Mouse (Mus musculus): ENCODE results near the gene Prkcsh. TPM values are rescaled to one million over a fixed set of nuclear protein-coding genes. Genes with fewer than 3 reads are reported as not detected.
A peak's percentile ranks its signal among the peaks of the same experiment; 100 is the strongest.

Gene Prkcsh
- total RNA-seq, 2 experiments from 2014 or later: 110 to 114 TPM

- no peak for DNase-seq
These were observed 47.2 kb downstream of the Prkcsh start for GRCm38 (mm10) chr9:22049721-22050270.

- DNase-seq: peak; percentile 63 to 66
These were observed 47.8 kb downstream of the Prkcsh start for GRCm38 (mm10) chr9:22050351-22050889.

- DNase-seq: no peak
These were observed 48.8 kb downstream of the Prkcsh start for GRCm38 (mm10) chr9:22051161-22051957.

- DNase-seq: peak; percentile 81 to 82
These were observed 49.3 kb downstream of the Prkcsh start, which contains the start of gene Elavl3 for GRCm38 (mm10) chr9:22051958-22052254. Elavl3 (minus strand) TSS chr9:22052023.

GRCm38 (mm10) chr9:22053657-22054056 lies 51.1 kb downstream of the Prkcsh start:
- no peak for DNase-seq

- peak; percentile 78 to 83 for DNase-seq
These were observed 51.9 kb downstream of the Prkcsh start for GRCm38 (mm10) chr9:22054411-22055076.

- DNase-seq: no peak
These were observed 53.1 kb downstream of the Prkcsh start for GRCm38 (mm10) chr9:22055713-22056112.

- DNase-seq: no peak
These were observed 53.8 kb downstream of the Prkcsh start for GRCm38 (mm10) chr9:22056303-22056910.

- DNase-seq: no peak
These were observed 54.5 kb downstream of the Prkcsh start for GRCm38 (mm10) chr9:22057031-22057517.

GRCm38 (mm10) chr9:22058011-22058424 lies 55.4 kb downstream of the Prkcsh start:
- DNase-seq: peak in 1 of 2 experiments; percentile 56

GRCm38 (mm10) chr9:22061339-22061738 lies 58.7 kb downstream of the Prkcsh start:
- DNase-seq: peak; percentile 43 to 58

Other genes with a start within 250 kb of the Prkcsh start
- 1 to 10 TPM; 1.4 to 2.1 TPM for gene Spc24, start 242.5 kb upstream of the Prkcsh start, total RNA-seq (2021)
- 1 to 10 TPM; 6.3 to 7.0 TPM for gene Kank2, start 204.1 kb upstream of the Prkcsh start, total RNA-seq (2021)
- not detected for gene Angptl8, start 167.3 kb upstream of the Prkcsh start, total RNA-seq (2021)
- gene Dock6, start 150.2 kb upstream of the Prkcsh start, total RNA-seq (2021): 10 to 100 TPM; 14.1 to 15.0 TPM
- gene Rab3d, start 84.6 kb upstream of the Prkcsh start, total RNA-seq (2021): 10 to 100 TPM; 23.6 to 26.6 TPM
- 10 to 100 TPM; 19.3 to 21.2 TPM for gene Ccdc159, start 75.3 kb upstream of the Prkcsh start, total RNA-seq (2021)
- gene Tmem205, start 75.2 kb upstream of the Prkcsh start, total RNA-seq (2021): 10 to 100 TPM; 41.0 to 44.6 TPM
- gene Plppr2, start 65.8 kb upstream of the Prkcsh start, total RNA-seq (2021): 100 to 1,000 TPM; 303 to 315 TPM
- gene Swsap1, start 47.1 kb upstream of the Prkcsh start, total RNA-seq (2021): 10 to 100 TPM; 14.7 to 15.9 TPM
- gene Epor, start 39.3 kb upstream of the Prkcsh start, total RNA-seq (2021): 10 to 100 TPM in 1 of 2 experiments, 1 to 10 TPM in 1; 9.1 to 10.6 TPM
- 1 to 10 TPM; 1.7 to 1.9 TPM for gene Rgl3, start 13.4 kb upstream of the Prkcsh start, total RNA-seq (2021)
- gene Ccdc151, start 172 bp upstream of the Prkcsh start, total RNA-seq (2021): 1 to 10 TPM; 9.5 to 9.9 TPM
- gene Elavl3, start 49.2 kb downstream of the Prkcsh start, total RNA-seq (2021): 100 to 1,000 TPM; 172 to 175 TPM
- 1 to 10 TPM; 3.1 to 4.5 TPM for gene Gm49318, start 68.5 kb downstream of the Prkcsh start, total RNA-seq (2021)
- gene Zfp653, start 68.6 kb downstream of the Prkcsh start, total RNA-seq (2021): 10 to 100 TPM; 20.8 to 23.6 TPM
- gene Ecsit, start 82.6 kb downstream of the Prkcsh start, total RNA-seq (2021): 10 to 100 TPM; 42.2 to 46.3 TPM
- gene Cnn1, start 96.4 kb downstream of the Prkcsh start, total RNA-seq (2021): under 1 TPM; 0.55 to 0.61 TPM
- gene Elof1, start 114.4 kb downstream of the Prkcsh start, total RNA-seq (2021): 10 to 100 TPM; 53.5 to 57.9 TPM
- gene Acp5, start 132.9 kb downstream of the Prkcsh start, total RNA-seq (2021): 1 to 10 TPM in 1 of 2 experiments, under 1 TPM in 1; 0.91 to 1.3 TPM
- 10 to 100 TPM; 44.9 to 47.4 TPM for gene Pigyl, start 154.0 kb downstream of the Prkcsh start, total RNA-seq (2021)
- gene Zfp872, start 185.3 kb downstream of the Prkcsh start, total RNA-seq (2021): under 1 TPM in 1 of 2 experiments, not detected in 1; 0.38 TPM
- 10 to 100 TPM; 22.5 to 27.6 TPM for gene Zfp809, start 222.9 kb downstream of the Prkcsh start, total RNA-seq (2021)

Measured in layer of hippocampus, postnatal 36 days (tissue).